Mouse (Mus musculus): ENCODE data around the gene Ptrh2. TPM values are rescaled to one million over a fixed set of nuclear protein-coding genes. Genes with fewer than 3 reads are reported as not detected.

Ptrh2 gene
- polyA plus RNA-seq, 1 experiment from 2014 or later, result 19.4 TPM

DNA sequence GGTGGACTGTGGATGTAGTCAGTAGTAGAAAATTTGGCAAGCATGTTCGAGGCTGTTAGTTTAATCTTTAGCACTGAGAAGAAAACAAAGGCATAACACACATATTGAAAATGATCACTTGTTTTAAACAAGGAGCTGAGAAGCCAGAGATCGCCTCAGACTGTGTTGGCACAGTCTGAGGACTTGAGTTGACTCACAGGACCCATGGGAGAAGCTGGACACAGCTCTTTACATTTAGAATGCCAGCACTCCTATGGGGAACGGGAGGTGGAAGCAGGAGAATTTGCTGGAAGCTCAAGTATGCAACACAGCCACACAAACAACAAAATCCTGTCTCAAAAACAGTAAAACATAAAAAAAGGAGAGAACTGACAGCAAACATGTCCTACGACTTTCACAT is 29.7 kb upstream of the Ptrh2 start:
- Histone ChIP-seq H3K4me1 (replicated peaks; ENCODE audit: control insufficient read depth, insufficient read depth) (0 out of 2 replicates have a peak, but pooled peaks cover 3% of the 10 kb centered on the region), H3K9me3 (ENCODE audit: control insufficient read depth, low read length) (no peaks in the 10 kb centered on the region), H3K27ac (replicated peaks) (no peak overlapping the region), H3K9ac (ENCODE audit: low read length) (no peak overlapping the region), H3K36me3 (ENCODE audit: control insufficient read depth, insufficient read depth, low read length) (no peaks in the 10 kb centered on the region), H3K4me3 (ENCODE audit: low read depth, low read length) (no peak overlapping the region), H3K27me3 (ENCODE audit: control insufficient read depth, insufficient read depth, low read length) (no peaks in the 10 kb centered on the region), H3K4me2 (replicated peaks; ENCODE audit: low read depth) (no peak overlapping the region)
- WGBS, result 73% methylated on average over 4 of the region's 4 CpGs
- TF ChIP-seq EP300 (optimal IDR thresholded peaks at IDR 0.05), result no peak
- DNase-seq (ENCODE audit: low spot score) (no peak), ATAC-seq (ENCODE audit: low FRiP score, low TSS enrichment) (no peak; the same call in 1 of the 2 replicates)

DNA sequence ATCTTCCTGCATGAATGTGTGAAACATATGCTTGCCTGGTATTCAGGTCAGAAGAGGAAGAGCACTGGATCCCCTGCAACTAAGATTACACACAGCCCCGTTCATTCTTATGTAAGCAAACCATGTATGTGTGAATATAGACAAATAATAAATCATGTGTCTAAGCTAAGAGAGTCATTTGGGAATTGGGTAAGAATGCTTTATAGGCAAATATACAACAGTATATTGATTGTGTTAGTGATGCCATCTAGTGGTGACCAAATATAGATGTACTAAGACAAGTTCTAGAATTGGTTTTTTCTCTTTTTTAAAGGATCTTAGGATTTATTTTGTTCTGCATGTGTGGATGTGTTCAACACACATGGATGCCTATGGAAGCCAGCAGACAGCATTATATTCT is 28.1 kb upstream of the Ptrh2 start:
- Histone ChIP-seq H3K9ac (ENCODE audit: low read length) (no peak overlapping the region), H3K36me3 (ENCODE audit: control insufficient read depth, insufficient read depth, low read length) (no peaks in the 10 kb centered on the region), H3K4me3 (ENCODE audit: low read depth, low read length) (no peak overlapping the region), H3K27me3 (ENCODE audit: control insufficient read depth, insufficient read depth, low read length) (no peaks in the 10 kb centered on the region), H3K9me3 (ENCODE audit: control insufficient read depth, low read length) (no peaks in the 10 kb centered on the region), H3K4me2 (replicated peaks; ENCODE audit: low read depth) (no peak overlapping the region), H3K27ac (replicated peaks) (no peak overlapping the region), H3K4me1 (replicated peaks; ENCODE audit: control insufficient read depth, insufficient read depth) (0 out of 2 replicates have a peak, but pooled peaks cover 3% of the 10 kb centered on the region)
- TF ChIP-seq EP300 (optimal IDR thresholded peaks at IDR 0.05), result no peak
- peak; percentile 79 for TF ChIP-seq CTCF (IDR thresholded peaks at IDR 0.05; ENCODE audit: low read depth)
- DNase-seq (ENCODE audit: low spot score) (no peak), ATAC-seq (ENCODE audit: low FRiP score, low TSS enrichment) (no peak)
- WGBS, result 5% methylated on average over 1 of the region's 1 CpGs

DNA sequence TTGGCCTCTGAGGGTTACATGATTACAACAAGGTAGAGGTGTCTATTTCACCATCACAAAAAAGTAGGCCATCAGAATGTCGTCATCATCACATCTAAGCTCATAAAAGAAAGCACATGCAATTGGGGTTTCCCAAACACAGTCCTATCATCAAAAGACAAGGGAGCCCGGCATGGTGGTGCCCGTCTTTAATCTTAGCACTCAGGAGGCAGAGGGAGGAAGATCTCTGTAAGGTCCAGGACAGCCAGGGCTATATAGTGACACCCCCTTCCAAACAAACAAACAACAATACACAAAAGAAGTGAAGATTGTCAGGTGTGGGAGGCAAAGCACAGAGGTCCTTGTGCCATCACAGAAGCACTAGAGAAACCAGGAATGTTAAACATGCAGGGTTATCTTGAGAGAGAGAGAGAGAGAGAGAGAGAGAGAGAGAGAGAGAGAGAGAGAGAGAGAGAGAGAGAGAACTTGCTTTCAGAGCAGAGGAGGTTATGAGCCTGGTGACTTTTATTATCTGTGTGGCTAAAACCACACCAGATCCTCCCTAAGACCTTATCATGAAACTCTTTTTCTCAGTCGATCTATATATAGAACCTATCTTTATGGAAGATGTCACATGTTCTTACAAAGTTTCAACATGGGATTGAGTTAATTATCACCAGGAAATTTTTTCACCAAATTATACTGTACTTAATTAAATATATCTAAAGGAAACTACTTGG is 26.8 kb upstream of the Ptrh2 start:
- no peak for TF ChIP-seq CTCF (IDR thresholded peaks at IDR 0.05; ENCODE audit: low read depth)
- TF ChIP-seq EP300 (optimal IDR thresholded peaks at IDR 0.05), result no peak
- H3K4me2 ChIP-seq (replicated peaks; ENCODE audit: low read depth), result no peak overlapping the region
- no peak overlapping the region for H3K9ac ChIP-seq (ENCODE audit: low read length)
- ATAC-seq (ENCODE audit: low FRiP score, low TSS enrichment), result no peak
- H3K36me3 ChIP-seq (ENCODE audit: control insufficient read depth, insufficient read depth, low read length), result no peaks in the 10 kb centered on the region
- H3K4me3 ChIP-seq (ENCODE audit: low read depth, low read length), result no peak overlapping the region
- DNase-seq (ENCODE audit: low spot score), result no peak
- no peaks in the 10 kb centered on the region for H3K27me3 ChIP-seq (ENCODE audit: control insufficient read depth, insufficient read depth, low read length)
- 0 out of 2 replicates have a peak, but pooled peaks cover 3% of the 10 kb centered on the region for H3K4me1 ChIP-seq (replicated peaks; ENCODE audit: control insufficient read depth, insufficient read depth)
- no peaks in the 10 kb centered on the region for H3K9me3 ChIP-seq (ENCODE audit: control insufficient read depth, low read length)
- no peak overlapping the region for H3K27ac ChIP-seq (replicated peaks)
- WGBS, result 76% methylated on average over 4 of the region's 4 CpGs

DNA sequence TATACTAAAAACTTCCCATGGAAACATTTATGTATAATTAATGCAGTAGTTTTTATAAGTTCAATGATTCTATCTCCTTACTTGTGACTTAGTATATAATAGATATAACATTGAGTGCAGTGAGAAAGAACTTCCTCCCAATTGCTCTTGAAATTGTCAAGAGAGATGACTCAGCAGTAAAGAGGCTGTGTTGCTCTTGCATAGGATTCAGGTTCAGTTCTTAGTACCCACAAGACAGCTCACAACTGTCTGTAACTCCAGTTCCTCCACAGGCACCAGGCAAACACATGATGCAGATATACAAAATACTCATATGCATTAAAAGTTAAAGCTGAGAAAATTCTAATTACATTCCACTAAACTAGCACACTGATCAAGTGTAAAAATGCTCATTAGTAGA is 25.9 kb upstream of the Ptrh2 start:
- DNase-seq (ENCODE audit: low spot score) (no peak), ATAC-seq (ENCODE audit: low FRiP score, low TSS enrichment) (no peak)
- Histone ChIP-seq H3K27ac (replicated peaks) (no peak overlapping the region), H3K9ac (ENCODE audit: low read length) (no peak overlapping the region), H3K4me2 (replicated peaks; ENCODE audit: low read depth) (no peak overlapping the region), H3K9me3 (ENCODE audit: control insufficient read depth, low read length) (no peaks in the 10 kb centered on the region), H3K36me3 (ENCODE audit: control insufficient read depth, insufficient read depth, low read length) (no peaks in the 10 kb centered on the region), H3K27me3 (ENCODE audit: control insufficient read depth, insufficient read depth, low read length) (no peaks in the 10 kb centered on the region), H3K4me3 (ENCODE audit: low read depth, low read length) (no peak overlapping the region), H3K4me1 (replicated peaks; ENCODE audit: control insufficient read depth, insufficient read depth) (no peaks in the 10 kb centered on the region)
- no peak for TF ChIP-seq CTCF (IDR thresholded peaks at IDR 0.05; ENCODE audit: low read depth)
- no peak for TF ChIP-seq EP300 (optimal IDR thresholded peaks at IDR 0.05)

DNA sequence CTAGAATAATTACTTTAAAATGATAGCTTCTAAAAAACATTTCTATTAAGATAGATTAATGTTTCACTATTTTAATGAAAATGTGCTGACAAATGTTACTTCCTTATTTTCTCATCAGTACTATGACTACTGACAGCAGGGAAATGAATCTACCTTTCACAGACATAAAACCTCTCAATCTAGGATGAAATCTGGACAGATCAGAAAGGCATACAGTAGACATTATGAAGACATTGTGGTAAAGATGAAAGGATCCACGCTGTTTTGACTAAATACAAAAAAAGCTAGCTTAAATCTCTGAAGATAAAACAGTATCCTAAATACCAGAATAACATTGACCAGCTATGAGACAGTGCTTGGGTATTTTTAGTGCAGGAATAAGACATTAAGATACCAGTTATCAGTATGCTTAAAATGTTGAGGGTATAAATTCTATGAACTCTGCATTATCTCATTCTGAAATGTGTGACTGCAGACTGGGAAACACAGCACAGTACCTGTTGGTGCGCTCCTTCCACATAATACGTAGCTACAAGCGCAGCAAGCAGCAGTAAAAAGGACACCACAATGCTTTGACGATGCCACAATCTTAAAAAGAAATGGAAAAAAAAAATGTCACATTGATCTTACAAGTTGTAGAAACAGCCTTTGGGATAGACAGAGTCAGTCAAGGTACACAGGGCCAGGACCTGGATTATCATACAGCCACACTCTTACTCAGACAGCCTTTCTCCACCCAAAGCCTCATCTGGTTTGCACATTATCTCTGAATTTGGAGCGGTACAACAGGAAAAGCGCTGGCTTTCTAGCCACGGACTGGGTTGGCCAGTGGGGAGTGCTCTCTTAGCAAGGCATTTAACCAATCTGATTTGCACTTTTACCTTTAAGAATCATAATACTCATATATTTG is 20.5 kb upstream of the Ptrh2 start:
- no peak overlapping the region for H3K4me2 ChIP-seq (replicated peaks; ENCODE audit: low read depth)
- TF ChIP-seq EP300 (optimal IDR thresholded peaks at IDR 0.05) (no peak), CTCF (IDR thresholded peaks at IDR 0.05; ENCODE audit: low read depth) (no peak)
- H3K27ac ChIP-seq (replicated peaks), result no peak overlapping the region
- no peak for ATAC-seq (ENCODE audit: low FRiP score, low TSS enrichment)
- no peaks in the 10 kb centered on the region for H3K36me3 ChIP-seq (ENCODE audit: control insufficient read depth, insufficient read depth, low read length)
- no peaks in the 10 kb centered on the region for H3K27me3 ChIP-seq (ENCODE audit: control insufficient read depth, insufficient read depth, low read length)
- WGBS, result 90% methylated on average over 8 of the region's 8 CpGs
- no peak for DNase-seq (ENCODE audit: low spot score)
- H3K4me1 ChIP-seq (replicated peaks; ENCODE audit: control insufficient read depth, insufficient read depth), result no peaks in the 10 kb centered on the region
- no peaks in the 10 kb centered on the region for H3K9me3 ChIP-seq (ENCODE audit: control insufficient read depth, low read length)
- no peak overlapping the region for H3K4me3 ChIP-seq (ENCODE audit: low read depth, low read length)
- no peak overlapping the region for H3K9ac ChIP-seq (ENCODE audit: low read length)

DNA sequence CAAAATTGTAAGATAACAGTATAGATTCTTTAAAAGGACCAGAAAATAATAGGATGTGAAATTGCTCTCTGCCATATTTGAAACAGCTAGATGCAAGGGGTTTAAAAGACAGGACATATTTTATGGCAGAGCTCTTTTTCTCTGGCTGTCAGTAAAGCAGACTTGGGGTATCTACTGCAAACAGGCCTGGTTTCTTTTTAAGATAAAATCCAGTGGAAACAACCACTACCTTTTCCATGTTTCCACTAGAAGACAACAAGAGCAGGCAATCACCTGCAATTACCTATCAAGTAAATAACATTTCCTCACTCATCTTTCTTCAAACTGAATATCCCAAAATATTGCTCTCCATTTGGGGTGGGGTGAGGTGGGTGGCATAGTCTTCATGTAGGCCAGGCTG is 19.8 kb upstream of the Ptrh2 start:
- Histone ChIP-seq H3K9ac (ENCODE audit: low read length) (no peak overlapping the region), H3K4me3 (ENCODE audit: low read depth, low read length) (no peak overlapping the region), H3K27ac (replicated peaks) (no peak overlapping the region), H3K36me3 (ENCODE audit: control insufficient read depth, insufficient read depth, low read length) (no peaks in the 10 kb centered on the region), H3K9me3 (ENCODE audit: control insufficient read depth, low read length) (no peaks in the 10 kb centered on the region), H3K4me2 (replicated peaks; ENCODE audit: low read depth) (no peak overlapping the region), H3K27me3 (ENCODE audit: control insufficient read depth, insufficient read depth, low read length) (no peaks in the 10 kb centered on the region), H3K4me1 (replicated peaks; ENCODE audit: control insufficient read depth, insufficient read depth) (no peaks in the 10 kb centered on the region)
- TF ChIP-seq EP300 (optimal IDR thresholded peaks at IDR 0.05) (no peak), CTCF (IDR thresholded peaks at IDR 0.05; ENCODE audit: low read depth) (no peak)
- DNase-seq (ENCODE audit: low spot score) (no peak), ATAC-seq (ENCODE audit: low FRiP score, low TSS enrichment) (no peak)

Measured in stomach, postnatal 0 days (tissue).